Mouse (Mus musculus): ENCODE data around the gene Glipr2. TPM values are rescaled to one million over a fixed set of nuclear protein-coding genes. Genes with fewer than 3 reads are reported as not detected.

Gene Glipr2
- polyA plus RNA-seq, 1 experiment: 28.2 TPM

Other genes starting within 250 kb of the Glipr2 start
- not detected in 2 replicates for gene Olfr71, start 247.1 kb upstream of the Glipr2 start, polyA plus RNA-seq (2012; rRNA removed)
- 1.9 and 2.3 TPM in 2 replicates for gene Hrct1, start 230.2 kb upstream of the Glipr2 start, polyA plus RNA-seq (2012; rRNA removed)
- gene Spaar, start 227.4 kb upstream of the Glipr2 start, polyA plus RNA-seq (2012; rRNA removed): 0.68 and 1.5 TPM in 2 replicates
- gene Olfr159, start 186.4 kb upstream of the Glipr2 start, polyA plus RNA-seq (2012; rRNA removed): not detected in 2 replicates
- not detected in 2 replicates for gene Olfr156, start 133.5 kb upstream of the Glipr2 start, polyA plus RNA-seq (2012; rRNA removed)
- gene Olfr157, start 117.2 kb upstream of the Glipr2 start, polyA plus RNA-seq (2012; rRNA removed): 0.10 and 0.14 TPM in 2 replicates
- not detected in 2 replicates for gene Olfr155, start 105.8 kb upstream of the Glipr2 start, polyA plus RNA-seq (2012; rRNA removed)
- 2.5 and 4.1 TPM in 2 replicates for gene Reck, start 81.9 kb upstream of the Glipr2 start, polyA plus RNA-seq (2012; rRNA removed)
- 0.12 TPM in 1 of 2 replicates, not detected in the other for gene Ccin, start 26.1 kb downstream of the Glipr2 start, polyA plus RNA-seq (2012; rRNA removed)
- 166 and 172 TPM in 2 replicates for gene Clta, start 47.1 kb downstream of the Glipr2 start, polyA plus RNA-seq (2012; rRNA removed)
- gene Gne, start 126.8 kb downstream of the Glipr2 start, polyA plus RNA-seq (2012; rRNA removed): 34.3 and 38.8 TPM in 2 replicates

Data from large intestine, adult 2 months (tissue).